Mouse (Mus musculus): Measurements from ENCODE around the gene Espl1. TPM values are rescaled to one million over a fixed set of nuclear protein-coding genes. Genes with fewer than 3 reads are reported as not detected.
A peak's percentile ranks its signal among the peaks of the same experiment; 100 is the strongest.

The Espl1 gene
- polyA plus RNA-seq, 1 experiment, result 8.9 TPM

GRCm38 (mm10) chr15:102350138-102350941 lies 54.3 kb downstream of the Espl1 start, which contains the start of gene Aaas:
Gene Aaas (minus strand): TSS chr15:102350771.
- peaks cover 4% of the 10 kb centered on the region for H3K36me3 ChIP-seq (ENCODE audit: control insufficient read depth, insufficient read depth, low read length)
- peaks cover 4% of the 10 kb centered on the region; the same call in 1 of the 2 replicates for H3K4me1 ChIP-seq (ENCODE audit: control insufficient read depth, insufficient read depth, insufficient read length)
- H3K27me3 ChIP-seq (ENCODE audit: control insufficient read depth, insufficient read depth, low read length), result peaks cover 4% of the 10 kb centered on the region
- TF ChIP-seq CTCF (IDR thresholded peaks at IDR 0.05; ENCODE audit: extremely low read depth, insufficient read depth, insufficient read length, insufficient replicate concordance) (peak; percentile 90), POLR2A (IDR thresholded peaks at IDR 0.05; ENCODE audit: low read depth, low read length) (no peak; the same call in 1 of the 2 replicates)
- H3K4me3 ChIP-seq (ENCODE audit: extremely low read depth, insufficient read depth, insufficient read length), result peak within 1 kb of the TSS; percentile 83
- WGBS, result under 1% methylated on average over 56 of the region's 56 CpGs
- H3K27ac ChIP-seq (ENCODE audit: insufficient read depth, low read length), result peak within 1 kb of the TSS; percentile 48
- peak; percentile 84 to 94 for DNase-seq (ENCODE audit: low read depth in 1 of 2, low spot score in 2 of 2)

GRCm38 (mm10) chr15:102350942-102351291 lies 54.9 kb downstream of the Espl1 start:
- DNase-seq (ENCODE audit: low read depth in 1 of 2, low spot score in 2 of 2), result no peak
- H3K4me3 ChIP-seq (ENCODE audit: extremely low read depth, insufficient read depth, insufficient read length), result peak overlapping the region; percentile 83
- peaks cover 4% of the 10 kb centered on the region for H3K36me3 ChIP-seq (ENCODE audit: control insufficient read depth, insufficient read depth, low read length)
- peaks cover 7% of the 10 kb centered on the region for H3K4me1 ChIP-seq (ENCODE audit: control insufficient read depth, insufficient read depth, insufficient read length)
- H3K27ac ChIP-seq (ENCODE audit: insufficient read depth, low read length), result peak overlapping the region; percentile 48; the same call in 1 of the 2 replicates
- H3K27me3 ChIP-seq (ENCODE audit: control insufficient read depth, insufficient read depth, low read length), result peaks cover 10% of the 10 kb centered on the region
- TF ChIP-seq CTCF (IDR thresholded peaks at IDR 0.05; ENCODE audit: extremely low read depth, insufficient read depth, insufficient read length, insufficient replicate concordance), result no peak
- TF ChIP-seq POLR2A (IDR thresholded peaks at IDR 0.05; ENCODE audit: low read depth, low read length), result no peak
- WGBS, result 8% methylated on average over 11 of the region's 11 CpGs

- no peak overlapping the region for H3K27ac ChIP-seq (ENCODE audit: insufficient read depth, low read length)
- no peak for TF ChIP-seq POLR2A (IDR thresholded peaks at IDR 0.05; ENCODE audit: low read depth, low read length)
- TF ChIP-seq CTCF (IDR thresholded peaks at IDR 0.05; ENCODE audit: extremely low read depth, insufficient read depth, insufficient read length, insufficient replicate concordance), result no peak
- 75% methylated on average over 2 of the region's 2 CpGs for WGBS
- peaks cover 7% of the 10 kb centered on the region for H3K4me1 ChIP-seq (ENCODE audit: control insufficient read depth, insufficient read depth, insufficient read length)
- H3K4me3 ChIP-seq (ENCODE audit: extremely low read depth, insufficient read depth, insufficient read length), result no peak overlapping the region
- no peak for DNase-seq (ENCODE audit: low read depth in 1 of 2, low spot score in 2 of 2)
- peaks cover 12% of the 10 kb centered on the region for H3K27me3 ChIP-seq (ENCODE audit: control insufficient read depth, insufficient read depth, low read length)
- H3K36me3 ChIP-seq (ENCODE audit: control insufficient read depth, insufficient read depth, low read length), result no peaks in the 10 kb centered on the region
Observed at GRCm38 (mm10) chr15:102352177-102352576, 56.1 kb downstream of the Espl1 start.

GRCm38 (mm10) chr15:102353986-102354385 lies 57.9 kb downstream of the Espl1 start:
- no peak overlapping the region for H3K4me3 ChIP-seq (ENCODE audit: extremely low read depth, insufficient read depth, insufficient read length)
- DNase-seq (ENCODE audit: low read depth in 1 of 2, low spot score in 2 of 2), result no peak
- H3K4me1 ChIP-seq (ENCODE audit: control insufficient read depth, insufficient read depth, insufficient read length), result peaks cover 7% of the 10 kb centered on the region
- no peak overlapping the region for H3K27ac ChIP-seq (ENCODE audit: insufficient read depth, low read length)
- TF ChIP-seq CTCF (IDR thresholded peaks at IDR 0.05; ENCODE audit: extremely low read depth, insufficient read depth, insufficient read length, insufficient replicate concordance) (no peak), POLR2A (IDR thresholded peaks at IDR 0.05; ENCODE audit: low read depth, low read length) (no peak)
- peaks cover 15% of the 10 kb centered on the region for H3K27me3 ChIP-seq (ENCODE audit: control insufficient read depth, insufficient read depth, low read length)
- WGBS, result 80% methylated on average over 2 of the region's 2 CpGs
- no peaks in the 10 kb centered on the region for H3K36me3 ChIP-seq (ENCODE audit: control insufficient read depth, insufficient read depth, low read length)

GRCm38 (mm10) chr15:102355134-102355870 lies 59.2 kb downstream of the Espl1 start:
- no peaks in the 10 kb centered on the region for H3K36me3 ChIP-seq (ENCODE audit: control insufficient read depth, insufficient read depth, low read length)
- H3K27ac ChIP-seq (ENCODE audit: insufficient read depth, low read length), result no peak overlapping the region
- under 1% methylated on average over 48 of the region's 49 CpGs for WGBS
- peaks cover 15% of the 10 kb centered on the region for H3K27me3 ChIP-seq (ENCODE audit: control insufficient read depth, insufficient read depth, low read length)
- TF ChIP-seq CTCF (IDR thresholded peaks at IDR 0.05; ENCODE audit: extremely low read depth, insufficient read depth, insufficient read length, insufficient replicate concordance) (no peak), POLR2A (IDR thresholded peaks at IDR 0.05; ENCODE audit: low read depth, low read length) (no peak)
- H3K4me1 ChIP-seq (ENCODE audit: control insufficient read depth, insufficient read depth, insufficient read length), result peaks cover 3% of the 10 kb centered on the region; the same call in 1 of the 2 replicates
- H3K4me3 ChIP-seq (ENCODE audit: extremely low read depth, insufficient read depth, insufficient read length), result peak overlapping the region; percentile 34; the same call in 1 of the 2 replicates
- no peak for DNase-seq (ENCODE audit: low read depth in 1 of 2, low spot score in 2 of 2)

GRCm38 (mm10) chr15:102355871-102356441 lies 59.9 kb downstream of the Espl1 start:
- Histone ChIP-seq H3K36me3 (ENCODE audit: control insufficient read depth, insufficient read depth, low read length) (no peaks in the 10 kb centered on the region), H3K27ac (ENCODE audit: insufficient read depth, low read length) (no peak overlapping the region), H3K4me3 (ENCODE audit: extremely low read depth, insufficient read depth, insufficient read length) (peak overlapping the region; percentile 34; the same call in 1 of the 2 replicates), H3K4me1 (ENCODE audit: control insufficient read depth, insufficient read depth, insufficient read length) (peaks cover 3% of the 10 kb centered on the region; the same call in 1 of the 2 replicates), H3K27me3 (ENCODE audit: control insufficient read depth, insufficient read depth, low read length) (peaks cover 15% of the 10 kb centered on the region)
- TF ChIP-seq POLR2A (IDR thresholded peaks at IDR 0.05; ENCODE audit: low read depth, low read length) (no peak), CTCF (IDR thresholded peaks at IDR 0.05; ENCODE audit: extremely low read depth, insufficient read depth, insufficient read length, insufficient replicate concordance) (no peak)
- WGBS, result 11% methylated on average over 38 of the region's 38 CpGs
- no peak for DNase-seq (ENCODE audit: low read depth in 1 of 2, low spot score in 2 of 2)
